Mouse (Mus musculus) B cell, adult (primary cell): ENCODE data around the gene Cyp4f14. TPM values are rescaled to one million over a fixed set of nuclear protein-coding genes. Genes with fewer than 3 reads are reported as not detected.

Experiments used
- total RNA-seq: library from RNA; stranded (reverse); gene quantifications from 4 replicates; pipeline ENCODE4 v1.2.4, GENCODE M21; 2023; ENCODE audit not compliant: inconsistent age

Gene Cyp4f14
- total RNA-seq = not detected in 4 replicates

DNA sequence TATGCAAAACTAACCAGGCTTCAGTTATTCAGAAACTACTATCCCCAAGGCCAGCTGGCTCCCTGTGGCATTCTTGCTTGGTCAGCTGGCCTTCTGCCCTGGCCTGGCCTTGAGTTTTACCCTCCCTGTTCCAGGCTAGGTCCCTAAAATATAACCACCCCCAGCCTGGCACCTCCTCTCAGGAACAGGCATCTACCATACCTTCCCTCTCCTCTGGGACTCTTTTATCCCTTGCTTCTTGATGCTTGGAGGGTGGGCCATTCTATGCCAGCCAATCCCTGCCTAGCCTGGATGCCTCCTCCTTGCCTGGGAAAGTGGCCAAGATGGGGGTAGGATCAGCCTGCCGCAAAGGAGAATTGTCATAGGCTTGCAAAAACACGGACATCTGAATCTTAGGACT, at the start of gene Cyp4f14:
TSS of gene Cyp4f14 (minus strand) at position 212 of the 400 bp plus-strand sequence.

DNA sequence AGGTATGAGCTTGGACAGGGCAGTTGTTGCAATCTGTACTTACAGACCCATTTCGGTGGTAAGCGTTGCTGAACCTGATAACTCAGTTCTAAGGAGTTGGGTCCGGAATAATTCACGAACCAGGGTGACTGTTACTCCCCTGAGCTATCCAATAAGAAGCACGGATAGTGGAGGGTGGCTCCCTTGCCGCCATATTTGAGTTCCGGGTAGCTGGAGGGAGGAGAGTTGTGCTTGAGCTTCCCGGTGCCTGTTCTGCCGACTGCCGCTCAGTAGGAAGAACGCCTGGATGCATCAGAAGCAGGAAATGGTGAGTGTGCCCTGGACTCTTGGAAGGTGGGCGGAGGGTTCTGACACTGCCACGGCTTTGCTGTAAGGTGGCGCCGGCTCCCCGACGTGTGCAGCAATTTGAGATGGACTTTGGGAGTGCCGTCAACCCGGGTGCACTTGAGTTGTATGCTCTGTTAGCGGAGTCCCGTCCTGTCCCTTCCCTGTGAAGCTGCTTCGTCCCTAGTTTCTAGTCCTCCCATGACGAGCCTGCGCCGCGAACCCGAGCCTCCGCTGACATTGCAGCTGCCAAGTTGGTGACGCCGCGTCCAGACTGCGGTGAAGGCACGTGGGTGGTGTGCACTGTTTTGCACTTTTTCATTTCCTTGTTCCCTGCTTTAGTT, 48.6 kb upstream of the Cyp4f14 start, which contains the start of gene Zfp472:
TSS of gene Zfp472 (plus strand) at position 192 of the 668 bp plus-strand sequence.

DNA sequence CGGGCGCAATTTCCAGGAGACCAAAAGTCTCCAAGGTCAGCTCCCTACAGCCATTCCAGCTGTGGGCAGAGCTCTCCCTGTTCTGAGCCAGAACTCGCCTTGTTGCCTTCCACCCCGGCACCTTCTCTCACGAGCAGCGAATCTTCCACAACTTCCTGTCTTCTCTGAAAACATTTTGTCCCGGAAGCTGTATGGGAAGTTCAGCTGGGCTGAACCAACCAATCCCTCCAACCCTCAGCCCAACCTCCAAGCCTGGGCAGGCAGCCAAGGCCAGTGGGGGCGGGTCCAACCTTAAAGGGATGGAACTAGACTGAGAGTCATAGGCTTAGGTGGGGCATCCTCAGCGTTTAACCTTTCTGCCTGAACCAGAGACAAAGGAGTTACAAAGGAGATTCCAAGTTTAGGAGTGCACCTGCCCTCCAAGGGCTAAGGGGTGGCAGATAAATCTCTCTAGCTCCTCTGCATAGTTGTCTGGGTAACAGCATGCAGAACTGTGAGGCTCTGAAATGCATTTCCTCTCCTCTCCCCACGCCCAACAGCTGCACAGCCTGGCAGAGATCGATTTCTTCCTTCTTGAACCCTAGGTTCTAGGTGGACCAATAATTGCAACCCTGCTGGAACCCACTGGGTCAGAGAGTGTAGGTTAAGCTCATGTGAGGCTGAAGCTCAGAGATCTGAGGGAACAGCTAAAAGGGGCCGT, 30.2 kb upstream of the Cyp4f14 start, which contains the start of gene Cyp4f13:
TSS of gene Cyp4f13 (minus strand) at position 188 of the 700 bp plus-strand sequence.

DNA sequence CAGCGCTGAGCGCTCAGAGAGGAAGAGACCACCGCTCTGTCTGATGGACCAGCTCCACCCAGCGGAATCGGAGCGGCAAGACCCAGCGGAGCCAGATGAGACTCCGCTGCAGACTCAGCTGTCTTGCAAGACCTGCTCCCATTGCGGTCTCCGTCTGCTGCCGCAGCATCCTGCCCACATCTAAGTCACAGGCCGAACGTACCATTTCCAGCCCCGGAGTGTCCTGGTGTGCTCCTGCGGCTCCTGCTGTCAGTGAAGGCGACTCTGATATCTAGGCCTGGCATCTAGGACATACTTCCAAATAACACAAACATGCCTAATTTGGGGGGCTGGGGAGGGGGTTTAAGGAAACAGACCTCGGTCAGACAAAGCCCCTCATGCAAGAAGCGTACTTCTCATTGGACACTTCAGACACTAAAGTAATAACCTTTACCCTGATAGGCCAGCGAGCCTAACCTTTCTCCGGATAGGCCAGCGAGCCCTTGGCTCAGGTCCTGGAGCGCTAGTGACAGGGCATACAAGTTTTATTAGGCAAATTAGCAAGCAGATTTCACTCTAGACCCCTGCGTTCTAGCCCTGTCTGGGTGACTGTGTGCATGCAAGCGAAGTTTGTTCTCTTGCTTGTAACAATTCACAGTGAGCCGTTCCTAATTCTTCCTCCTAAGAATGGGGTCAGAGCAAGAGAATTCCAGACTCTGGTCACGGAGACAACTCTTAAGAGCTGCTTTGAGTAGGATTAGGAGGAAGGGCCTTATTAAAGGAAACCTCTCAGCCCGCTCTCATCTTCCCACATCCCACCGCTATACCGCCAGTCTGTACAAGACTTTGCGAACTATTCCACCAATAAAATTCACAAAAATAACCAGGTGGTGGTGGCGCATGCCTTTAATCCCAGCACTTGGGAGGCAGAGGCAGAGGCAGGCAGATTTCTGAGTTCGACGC, 25.6 kb downstream of the Cyp4f14 start, which contains the start of gene Zfp870:
TSS of gene Zfp870 (minus strand) at position 404 of the 942 bp plus-strand sequence.

Other genes with a start within 250 kb of the Cyp4f14 start
- gene Cyp4f15, start 231.7 kb downstream of the Cyp4f14 start, total RNA-seq = not detected in 4 replicates
- gene Zfp871, start 129.1 kb downstream of the Cyp4f14 start, total RNA-seq = 78.3 to 89.6 TPM (median 79.2 TPM) in 4 replicates
- gene Zfp811, start 107.4 kb downstream of the Cyp4f14 start, total RNA-seq = 0.18 to 0.51 TPM (median 0.42 TPM) in 4 replicates
- 6.5 to 9.4 TPM (median 8.2 TPM) in 4 replicates for gene Zfp799, start 87.1 kb downstream of the Cyp4f14 start, total RNA-seq
- gene Zfp870, start 25.7 kb downstream of the Cyp4f14 start, total RNA-seq = 7.0 to 11.8 TPM (median 10.3 TPM) in 4 replicates
- 83.0 to 86.6 TPM (median 84.1 TPM) in 4 replicates for gene Cyp4f13, start 30.1 kb upstream of the Cyp4f14 start, total RNA-seq
- 15.7 to 21.4 TPM (median 20.5 TPM) in 4 replicates for gene Zfp472, start 48.5 kb upstream of the Cyp4f14 start, total RNA-seq
- gene Zfp952, start 75.8 kb upstream of the Cyp4f14 start, total RNA-seq = 12.2 to 15.7 TPM (median 14.1 TPM) in 4 replicates
- 3.5 to 5.2 TPM (median 4.0 TPM) in 4 replicates for gene Zfp763, start 116.1 kb upstream of the Cyp4f14 start, total RNA-seq
- not detected in 4 replicates for gene 4921501E09Rik, start 150.7 kb upstream of the Cyp4f14 start, total RNA-seq
- gene Zfp563, start 172.0 kb upstream of the Cyp4f14 start, total RNA-seq = 3.8 to 5.5 TPM (median 4.8 TPM) in 4 replicates
- gene Morc2b, start 222.3 kb upstream of the Cyp4f14 start, total RNA-seq = not detected in 4 replicates